Mouse (Mus musculus): ENCODE results near the gene Sept12.

The Sept12 gene

GRCm38 (mm10) chr16:4974521-4974920 is 23.1 kb downstream of the Sept12 start:
- DNase-seq (ENCODE audit: low spot score) = no peak

GRCm38 (mm10) chr16:4971626-4972025 is 26.0 kb downstream of the Sept12 start:
- DNase-seq (ENCODE audit: low spot score) = no peak

- no peak for DNase-seq (ENCODE audit: low spot score)
Measured at GRCm38 (mm10) chr16:4969055-4969843, 28.4 kb downstream of the Sept12 start.

GRCm38 (mm10) chr16:4968426-4968825 is 29.2 kb downstream of the Sept12 start:
- no peak for DNase-seq (ENCODE audit: low spot score)

GRCm38 (mm10) chr16:4965392-4966129 is 32.1 kb downstream of the Sept12 start:
- no peak for DNase-seq (ENCODE audit: low spot score)

- no peak for DNase-seq (ENCODE audit: low spot score)
Measured at GRCm38 (mm10) chr16:4964731-4965391, 32.8 kb downstream of the Sept12 start.

GRCm38 (mm10) chr16:4963797-4964709 is 33.6 kb downstream of the Sept12 start, which contains the start of gene Anks3:
Anks3 (minus strand) TSS chr16:4964205.
- DNase-seq (ENCODE audit: low spot score) = peak; percentile 95

GRCm38 (mm10) chr16:4963346-4963745 is 34.3 kb downstream of the Sept12 start:
- DNase-seq (ENCODE audit: low spot score) = no peak

GRCm38 (mm10) chr16:4960260-4960659 is 37.4 kb downstream of the Sept12 start:
- no peak for DNase-seq (ENCODE audit: low spot score)

- no peak for DNase-seq (ENCODE audit: low spot score)
Measured at GRCm38 (mm10) chr16:4957446-4957845, 40.2 kb downstream of the Sept12 start.

- DNase-seq (ENCODE audit: low spot score) = no peak
Measured at GRCm38 (mm10) chr16:4956609-4957008, 41.0 kb downstream of the Sept12 start.

- DNase-seq (ENCODE audit: low spot score) = no peak
Measured at GRCm38 (mm10) chr16:4947378-4947777, 50.3 kb downstream of the Sept12 start.

GRCm38 (mm10) chr16:4946155-4946554 is 51.5 kb downstream of the Sept12 start:
- no peak for DNase-seq (ENCODE audit: low spot score)

GRCm38 (mm10) chr16:4945415-4945814 is 52.2 kb downstream of the Sept12 start:
- DNase-seq (ENCODE audit: low spot score) = no peak

GRCm38 (mm10) chr16:4943431-4943830 is 54.2 kb downstream of the Sept12 start:
- no peak for DNase-seq (ENCODE audit: low spot score)

- DNase-seq (ENCODE audit: low spot score) = no peak
Measured at GRCm38 (mm10) chr16:4942868-4943267, 54.8 kb downstream of the Sept12 start.

- DNase-seq (ENCODE audit: low spot score) = no peak
Measured at GRCm38 (mm10) chr16:4941016-4941415, 56.6 kb downstream of the Sept12 start.

GRCm38 (mm10) chr16:4940311-4940850 is 57.3 kb downstream of the Sept12 start:
- DNase-seq (ENCODE audit: low spot score) = no peak

- peak; percentile 32 for DNase-seq (ENCODE audit: low spot score)
Measured at GRCm38 (mm10) chr16:4939412-4939811, 58.2 kb downstream of the Sept12 start.

- DNase-seq (ENCODE audit: low spot score) = peak; percentile 96
Measured at GRCm38 (mm10) chr16:4938989-4939388, 58.7 kb downstream of the Sept12 start.

GRCm38 (mm10) chr16:4938461-4938860 is 59.2 kb downstream of the Sept12 start, which contains the start of gene Nudt16l1:
Nudt16l1 (plus strand) TSS chr16:4938761.
- DNase-seq (ENCODE audit: low spot score) = no peak
